Mouse (Mus musculus) ES-E14 (cell line): ENCODE results near the gene Vmn1r13.

Experiments
- CHD2 ChIP-seq: IDR thresholded peaks from 2 replicates; pipeline ENCODE4 v1.6.1; 2014; ENCODE audit warnings: mild to moderate bottlenecking, low read depth, low read length, inconsistent platforms
- HCFC1 ChIP-seq: IDR thresholded peaks from 2 replicates; pipeline ENCODE4 v1.6.1; 2012; ENCODE audit warnings: low read length, inconsistent platforms, borderline replicate concordance; ENCODE audit not compliant: insufficient read depth
- MAFK ChIP-seq: IDR thresholded peaks from 2 replicates; pipeline ENCODE4 v1.6.1; 2014; ENCODE audit warnings: mild to moderate bottlenecking, low read depth, low read length, inconsistent platforms; ENCODE audit not compliant: insufficient read depth
- ZC3H11A ChIP-seq: IDR thresholded peaks from 2 replicates; pipeline ENCODE4 v1.6.1; 2012; ENCODE audit warnings: low read depth, mild to moderate bottlenecking, inconsistent platforms, low read length, borderline replicate concordance

GRCm38 (mm10) chr6:57231386-57231785 is 28.3 kb downstream of the Vmn1r13 start, which contains the start of gene Vmn1r14:
- no peak for TF ChIP-seq CHD2
- TF ChIP-seq MAFK: no peak
- no peak for TF ChIP-seq ZC3H11A
- TF ChIP-seq HCFC1: no peak
